Mouse (Mus musculus): ENCODE data around the gene 9330182L06Rik. TPM values are rescaled to one million over a fixed set of nuclear protein-coding genes. Genes with fewer than 3 reads are reported as not detected.

9330182L06Rik gene
- polyA plus RNA-seq, 1 experiment from 2014 or later = 20.1 TPM

GRCm38 (mm10) chr5:9448931-9449330 is 183.0 kb downstream of the 9330182L06Rik start:
- Histone ChIP-seq H3K9me3 (no peaks in the 10 kb centered on the region), H3K9ac (no peak overlapping the region), H3K27ac (no peak overlapping the region), H3K4me2 (no peak overlapping the region), H3K27me3 (no peaks in the 10 kb centered on the region), H3K4me1 (replicated peaks) (no peaks in the 10 kb centered on the region), H3K4me3 (no peak overlapping the region), H3K36me3 (no peaks in the 10 kb centered on the region)
- 91% methylated on average over 6 of the region's 6 CpGs for WGBS
- no peak for ATAC-seq (ENCODE audit: low FRiP score)

- Histone ChIP-seq H3K27me3 (no peaks in the 10 kb centered on the region), H3K4me1 (replicated peaks) (no peaks in the 10 kb centered on the region), H3K4me2 (no peak overlapping the region), H3K9me3 (no peaks in the 10 kb centered on the region), H3K27ac (no peak overlapping the region), H3K4me3 (no peak overlapping the region), H3K36me3 (no peaks in the 10 kb centered on the region), H3K9ac (no peak overlapping the region)
- no peak for ATAC-seq (ENCODE audit: low FRiP score)
- WGBS = 71% methylated on average over 5 of the region's 5 CpGs
Measured at GRCm38 (mm10) chr5:9449570-9449969, 183.7 kb downstream of the 9330182L06Rik start.

- H3K27ac ChIP-seq = no peak overlapping the region
- H3K9ac ChIP-seq = no peak overlapping the region
- H3K4me1 ChIP-seq (replicated peaks) = no peaks in the 10 kb centered on the region
- no peak overlapping the region for H3K4me3 ChIP-seq
- no peaks in the 10 kb centered on the region for H3K27me3 ChIP-seq
- ATAC-seq (ENCODE audit: low FRiP score) = no peak
- H3K9me3 ChIP-seq = no peaks in the 10 kb centered on the region
- no peaks in the 10 kb centered on the region for H3K36me3 ChIP-seq
- WGBS = 92% methylated on average over 2 of the region's 2 CpGs
- H3K4me2 ChIP-seq = no peak overlapping the region
Measured at GRCm38 (mm10) chr5:9453298-9453697, 187.4 kb downstream of the 9330182L06Rik start.

GRCm38 (mm10) chr5:9477587-9477986 is 211.7 kb downstream of the 9330182L06Rik start:
- H3K27me3 ChIP-seq = no peaks in the 10 kb centered on the region

GRCm38 (mm10) chr5:9495456-9495855 is 229.5 kb downstream of the 9330182L06Rik start:
- Histone ChIP-seq H3K9ac (no peak overlapping the region), H3K4me3 (no peak overlapping the region), H3K4me1 (replicated peaks) (no peaks in the 10 kb centered on the region), H3K9me3 (no peaks in the 10 kb centered on the region), H3K36me3 (no peaks in the 10 kb centered on the region), H3K4me2 (no peak overlapping the region), H3K27me3 (no peaks in the 10 kb centered on the region), H3K27ac (no peak overlapping the region)
- 20% methylated on average over 5 of the region's 5 CpGs for WGBS
- ATAC-seq (ENCODE audit: low FRiP score) = no peak

More at GRCm38 (mm10) chr5:9477587-9477986, 211.7 kb downstream of the 9330182L06Rik start:
- no peak overlapping the region for H3K4me2 ChIP-seq
- no peak overlapping the region for H3K27ac ChIP-seq
- no peaks in the 10 kb centered on the region for H3K36me3 ChIP-seq
- H3K4me3 ChIP-seq = no peak overlapping the region
- no peak overlapping the region for H3K9ac ChIP-seq
- 90% methylated on average over 3 of the region's 3 CpGs for WGBS
- H3K9me3 ChIP-seq = no peaks in the 10 kb centered on the region
- no peak for ATAC-seq (ENCODE audit: low FRiP score)
- H3K4me1 ChIP-seq (replicated peaks) = no peaks in the 10 kb centered on the region

- Histone ChIP-seq H3K4me1 (replicated peaks) (no peaks in the 10 kb centered on the region), H3K9ac (no peak overlapping the region), H3K27ac (no peak overlapping the region), H3K9me3 (no peaks in the 10 kb centered on the region), H3K4me3 (no peak overlapping the region), H3K27me3 (no peaks in the 10 kb centered on the region), H3K4me2 (no peak overlapping the region), H3K36me3 (no peaks in the 10 kb centered on the region)
- 69% methylated on average over 4 of the region's 4 CpGs for WGBS
- no peak for ATAC-seq (ENCODE audit: low FRiP score)
Measured at GRCm38 (mm10) chr5:9497235-9497634, 231.3 kb downstream of the 9330182L06Rik start.

GRCm38 (mm10) chr5:9511027-9511426 is 245.1 kb downstream of the 9330182L06Rik start:
- Histone ChIP-seq H3K36me3 (peaks cover 4% of the 10 kb centered on the region; the same call in 1 of the 2 replicates), H3K4me2 (no peak overlapping the region), H3K27ac (no peak overlapping the region), H3K9ac (no peak overlapping the region), H3K4me1 (replicated peaks) (no peaks in the 10 kb centered on the region), H3K9me3 (peaks cover 8% of the 10 kb centered on the region), H3K4me3 (no peak overlapping the region), H3K27me3 (no peaks in the 10 kb centered on the region)
- WGBS = 88% methylated on average over 1 of the region's 1 CpGs
- peak; percentile 63; the same call in 1 of the 2 replicates for ATAC-seq (ENCODE audit: low FRiP score)

GRCm38 (mm10) chr5:9525507-9525906 is 259.6 kb downstream of the 9330182L06Rik start:
- no peaks in the 10 kb centered on the region for H3K27me3 ChIP-seq
- WGBS = 89% methylated on average over 4 of the region's 4 CpGs
- ATAC-seq (ENCODE audit: low FRiP score) = no peak
- no peaks in the 10 kb centered on the region for H3K36me3 ChIP-seq
- no peaks in the 10 kb centered on the region for H3K9me3 ChIP-seq
- H3K4me1 ChIP-seq (replicated peaks) = no peaks in the 10 kb centered on the region
- no peak overlapping the region for H3K27ac ChIP-seq
- no peak overlapping the region for H3K4me3 ChIP-seq
- no peak overlapping the region for H3K4me2 ChIP-seq
- H3K9ac ChIP-seq = no peak overlapping the region

MicroRNA genes within 50 kb of the gene (microRNA counts, 519-probe panel; counts per million panel counts)
- microRNA mmu-miR-879 = 51.3 counts per million

Small RNA genes lying within 50 kb of the gene (microRNA-seq; reads per million reads assigned to microRNA genes)
- 22.8 reads per million, percentile 31 among the genes with 10 or more reads in this experiment for gene Mir879

Other genes starting within 250 kb of the 9330182L06Rik start
- gene Tmem243, start 165.4 kb upstream of the 9330182L06Rik start, polyA plus RNA-seq (2015; fragmentation: Nextera tagmentation; extraction: Ambion mirVana) = 13.9 and 14.2 TPM in 2 replicates
- gene Dmtf1, start 104.3 kb upstream of the 9330182L06Rik start, polyA plus RNA-seq (2015; fragmentation: Nextera tagmentation; extraction: Ambion mirVana) = 64.8 and 65.7 TPM in 2 replicates